Mouse (Mus musculus) G1E (cell line): ENCODE measurements around the gene Bloc1s1. TPM values are rescaled to one million over a fixed set of nuclear protein-coding genes. Genes with fewer than 3 reads are reported as not detected.

Experiments
- ATAC-seq: 2 replicates; pipeline ENCODE4 v1.8.0; 2016; ENCODE audit warnings: mild to moderate bottlenecking; ENCODE audit not compliant: insufficient number of reproducible peaks, poor library complexity, low FRiP score, severe bottlenecking; ENCODE audit errors: extremely low read depth
- DNase-seq: peaks from one replicate; pipeline ENCODE4 v3.0.0; 2012; ENCODE audit warnings: low spot score
- H3K27me3 ChIP-seq: 2 replicates; pipeline ENCODE4 v1.6.1; 2012; ENCODE audit warnings: mild to moderate bottlenecking, low read length, inconsistent platforms; ENCODE audit not compliant: insufficient read depth
- H3K36me3 ChIP-seq: replicated peaks from 2 replicates; pipeline ENCODE3; 2012; ENCODE audit warnings: mild to moderate bottlenecking, inconsistent platforms
- H3K4me1 ChIP-seq: 2 replicates; pipeline ENCODE4 v1.6.1; 2012; ENCODE audit warnings: low read depth, low read length, inconsistent platforms, mixed read lengths; ENCODE audit not compliant: insufficient read depth
- H3K4me3 ChIP-seq: 2 replicates; pipeline ENCODE4 v1.5.1; 2012; ENCODE audit warnings: low read depth, mild to moderate bottlenecking, inconsistent platforms, low read length, moderate library complexity, mixed read lengths
- H3K9me3 ChIP-seq: replicated peaks from 2 replicates; pipeline ENCODE4 v1.6.1; 2012; ENCODE audit warnings: inconsistent platforms
- CTCF ChIP-seq: IDR thresholded peaks from 2 replicates; pipeline ENCODE4 v1.5.1; 2012; ENCODE audit warnings: low read depth, low read length, inconsistent platforms, mixed read lengths
- GATA1 ChIP-seq: IDR thresholded peaks from 2 replicates; pipeline ENCODE4 v1.6.1; 2012; ENCODE audit warnings: borderline replicate concordance, low read length, inconsistent platforms, mixed read lengths
- GATA2 ChIP-seq: IDR thresholded peaks from 2 replicates; pipeline ENCODE4 v1.6.1; 2012; ENCODE audit warnings: low read depth, low read length, inconsistent platforms, borderline replicate concordance
- POLR2AphosphoS5 ChIP-seq: IDR thresholded peaks from 2 replicates; pipeline ENCODE4 v1.6.1; 2012; ENCODE audit warnings: low read depth, low read length, inconsistent platforms; ENCODE audit not compliant: insufficient replicate concordance
- TAL1 ChIP-seq: conservative IDR thresholded peaks from 2 replicates; pipeline ENCODE4 v1.6.1; 2012; ENCODE audit warnings: low read depth, low read length, inconsistent platforms, mixed read lengths
- polyA plus RNA-seq: library from polyadenylated mRNA; stranded (reverse); fragments of >175 nt; gene quantifications from 2 replicates; pipeline ENCODE4 v1.2.3, GENCODE M21; 2012
- total RNA-seq, 2 experiments: library from RNA; stranded (forward) in 1 of 2; stranded (reverse) in 1 of 2; fragments of 200-1000 nt in 1 of 2; fragments of >200 nt in 1 of 2; fragmentation: Nextera tagmentation in 1 of 2; gene quantifications; 2 replicates each; pipeline ENCODE4 v1.2.3; 2014 to 2017

The Bloc1s1 gene
- total and polyA plus RNA-seq, 3 experiments = 46.7 to 121 (median 116) TPM

DNA sequence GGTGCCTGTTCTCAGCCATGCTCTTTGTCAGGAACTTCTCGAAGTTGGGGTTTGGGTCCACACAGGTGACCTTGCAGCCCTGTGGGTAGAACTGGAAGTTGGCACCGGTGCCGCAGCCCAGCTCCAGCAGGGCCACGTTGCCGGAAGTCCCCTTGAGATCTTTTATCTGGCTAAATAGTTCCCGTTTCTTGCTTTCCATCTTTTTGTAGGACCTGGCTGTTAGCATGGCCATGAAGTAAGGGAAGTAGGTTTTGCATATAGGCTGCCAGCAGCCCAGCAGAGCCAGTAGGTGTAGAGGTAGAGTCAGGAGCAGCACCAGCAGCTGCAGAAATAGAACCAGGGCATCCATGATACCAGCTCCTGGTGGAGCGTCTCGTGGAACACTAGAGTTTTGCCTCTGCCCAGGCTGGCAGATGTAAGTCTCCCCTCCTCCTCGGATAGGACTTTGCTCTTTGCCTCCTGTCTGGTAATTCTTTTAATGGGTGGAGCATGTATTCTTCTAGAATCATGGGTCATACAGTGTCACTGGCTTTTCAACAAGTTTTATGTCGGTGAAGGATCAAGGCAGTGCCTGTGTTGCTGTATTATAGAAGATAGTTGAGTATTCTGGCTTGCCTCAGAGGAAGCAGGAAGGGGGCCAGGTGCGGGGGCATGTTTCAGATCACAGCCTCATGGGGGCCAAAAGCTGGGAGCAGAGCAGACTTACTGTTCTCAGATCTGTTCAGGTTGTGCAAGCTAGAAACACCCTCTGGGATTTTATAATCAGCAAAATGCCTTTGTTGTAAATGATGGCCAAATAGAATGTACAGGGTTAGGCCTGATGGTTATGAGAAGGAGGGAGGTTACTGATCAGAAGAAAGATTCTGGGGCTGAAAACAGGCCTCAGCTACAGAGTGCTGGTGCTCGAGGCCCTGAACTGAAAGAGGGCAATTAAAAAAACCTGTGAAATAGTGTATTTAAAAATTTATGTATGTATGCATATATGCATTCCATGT lies 37.1 kb upstream of the Bloc1s1 start, which contains the start of gene Mettl7b:
TSS of gene Mettl7b (minus strand) at position 399 of the 995 bp plus-strand sequence.
- DNase-seq (no peak), ATAC-seq (no peak; the same call in 1 of the 2 replicates)
- peaks cover 17% of the 10 kb centered on the region for H3K27me3 ChIP-seq
- no peak for TF ChIP-seq CTCF
- no peak for TF ChIP-seq TAL1
- no peak for TF ChIP-seq POLR2AphosphoS5
- no peak for TF ChIP-seq GATA2
- TF ChIP-seq GATA1 = no peak
- no peaks in the 10 kb centered on the region for H3K9me3 ChIP-seq
- no peaks in the 10 kb centered on the region for H3K36me3 ChIP-seq
- no peaks in the 10 kb centered on the region for H3K4me1 ChIP-seq
- H3K4me3 ChIP-seq = no peak within 1 kb of the TSS

DNA sequence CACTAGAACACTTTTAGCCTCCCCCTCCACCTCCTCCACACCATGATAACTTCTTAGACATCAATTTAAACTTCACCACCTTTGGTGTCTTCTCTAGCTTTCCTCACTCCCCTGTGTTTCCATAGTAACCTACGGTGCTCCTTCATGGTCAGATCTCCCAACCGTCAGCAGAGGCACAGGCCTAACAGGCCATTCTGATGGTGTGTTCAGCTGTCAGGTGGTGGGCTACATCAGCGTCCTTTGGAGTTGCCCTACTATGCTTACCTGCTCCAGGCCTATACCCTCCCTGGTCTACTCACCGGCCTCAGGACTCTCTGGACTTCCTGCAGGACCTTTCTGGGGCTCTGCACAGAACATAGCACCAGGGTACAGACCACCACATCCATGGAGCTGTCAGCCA lies 36.3 kb upstream of the Bloc1s1 start:
- Histone ChIP-seq H3K9me3 (no peaks in the 10 kb centered on the region), H3K4me3 (no peak overlapping the region), H3K4me1 (no peaks in the 10 kb centered on the region), H3K36me3 (no peaks in the 10 kb centered on the region), H3K27me3 (peaks cover 19% of the 10 kb centered on the region)
- TF ChIP-seq CTCF = no peak
- DNase-seq = no peak
- no peak for ATAC-seq

DNA sequence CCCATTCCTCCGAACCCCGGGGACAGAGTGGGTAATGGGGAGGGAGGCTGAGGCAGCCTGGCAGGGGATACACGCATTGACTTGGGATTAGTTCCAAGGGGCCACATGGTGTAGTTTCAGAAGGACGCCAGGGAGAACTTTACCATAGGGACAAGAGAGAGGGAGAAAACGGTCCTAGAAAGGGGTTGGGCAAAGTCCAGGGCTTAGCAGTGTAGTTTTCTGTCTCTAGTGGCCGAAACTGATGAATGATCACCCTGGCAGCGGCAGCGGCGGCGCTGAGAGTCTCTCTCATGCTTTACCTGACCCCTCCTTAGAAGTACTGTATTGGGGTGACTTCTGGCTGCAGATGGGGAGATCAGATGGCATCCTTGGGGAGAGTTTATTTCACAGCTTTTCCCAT lies 34.5 kb upstream of the Bloc1s1 start:
- Histone ChIP-seq H3K4me3 (no peak overlapping the region), H3K36me3 (no peaks in the 10 kb centered on the region), H3K4me1 (no peaks in the 10 kb centered on the region), H3K9me3 (no peaks in the 10 kb centered on the region), H3K27me3 (peaks cover 25% of the 10 kb centered on the region)
- TF ChIP-seq POLR2AphosphoS5 (no peak), TAL1 (no peak), GATA2 (no peak), CTCF (no peak), GATA1 (no peak)
- no peak for ATAC-seq
- no peak for DNase-seq

DNA sequence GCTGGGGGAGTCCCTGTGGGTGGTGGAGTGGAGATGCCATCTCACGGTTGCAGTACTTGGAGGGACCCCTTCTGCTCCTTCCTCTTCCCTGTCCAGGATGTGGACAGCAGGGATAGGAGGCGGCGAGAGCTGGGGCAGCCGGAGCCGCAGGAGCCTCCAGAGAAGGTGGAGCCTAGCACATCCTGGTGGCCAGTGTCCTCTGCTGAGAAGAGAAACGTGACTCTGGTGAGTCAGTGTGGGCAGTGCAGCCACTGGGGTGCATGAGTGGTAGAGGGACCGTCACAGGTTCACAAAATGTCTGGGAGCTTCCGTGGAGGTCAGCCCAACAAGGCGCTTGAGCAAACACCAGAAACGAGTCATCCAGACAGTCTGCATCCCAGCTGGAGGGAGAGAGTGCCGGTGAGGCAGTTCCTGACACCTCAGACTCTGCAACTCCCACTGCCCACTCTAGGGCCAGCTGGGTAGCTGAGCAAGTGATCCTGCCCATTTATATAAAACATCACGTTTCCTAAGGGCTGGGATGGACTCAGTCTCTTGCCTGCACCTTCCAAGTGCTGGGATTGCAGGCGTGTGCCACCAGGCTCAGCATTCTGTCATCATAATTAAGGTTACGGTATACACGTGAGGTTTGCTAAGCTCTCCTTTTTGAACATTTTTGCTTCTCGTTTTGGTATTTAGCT lies 26.5 kb upstream of the Bloc1s1 start:
- DNase-seq (no peak), ATAC-seq (no peak)
- Histone ChIP-seq H3K4me1 (no peaks in the 10 kb centered on the region), H3K9me3 (no peaks in the 10 kb centered on the region), H3K36me3 (no peaks in the 10 kb centered on the region), H3K4me3 (no peak overlapping the region), H3K27me3 (peaks cover 11% of the 10 kb centered on the region)
- TF ChIP-seq CTCF (no peak), GATA1 (no peak)

DNA sequence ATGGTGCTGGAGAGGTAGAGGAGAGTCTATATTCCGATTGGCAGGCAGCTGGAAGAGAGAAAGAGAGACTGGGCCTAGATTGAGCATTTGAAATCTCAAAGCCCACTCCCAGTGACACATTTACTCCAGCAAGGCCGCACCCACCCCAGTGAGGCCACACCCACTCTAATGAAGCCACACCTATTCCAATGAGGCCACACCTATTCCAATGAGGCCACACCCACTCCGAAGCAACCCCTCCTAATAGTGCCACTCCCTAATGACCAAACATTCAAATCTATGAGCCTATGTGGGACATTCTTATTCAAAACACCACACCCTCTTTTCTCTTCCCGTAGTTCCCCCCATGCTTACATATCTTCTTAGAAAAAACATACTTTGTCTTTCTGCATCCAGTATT lies 23.7 kb upstream of the Bloc1s1 start:
- H3K4me1 ChIP-seq = no peaks in the 10 kb centered on the region
- no peak for ATAC-seq
- peaks cover 3% of the 10 kb centered on the region for H3K27me3 ChIP-seq
- H3K36me3 ChIP-seq = no peaks in the 10 kb centered on the region
- DNase-seq = no peak
- no peaks in the 10 kb centered on the region for H3K9me3 ChIP-seq
- TF ChIP-seq GATA2 (no peak), POLR2AphosphoS5 (no peak), CTCF (no peak), GATA1 (no peak), TAL1 (no peak)
- H3K4me3 ChIP-seq = no peak overlapping the region

DNA sequence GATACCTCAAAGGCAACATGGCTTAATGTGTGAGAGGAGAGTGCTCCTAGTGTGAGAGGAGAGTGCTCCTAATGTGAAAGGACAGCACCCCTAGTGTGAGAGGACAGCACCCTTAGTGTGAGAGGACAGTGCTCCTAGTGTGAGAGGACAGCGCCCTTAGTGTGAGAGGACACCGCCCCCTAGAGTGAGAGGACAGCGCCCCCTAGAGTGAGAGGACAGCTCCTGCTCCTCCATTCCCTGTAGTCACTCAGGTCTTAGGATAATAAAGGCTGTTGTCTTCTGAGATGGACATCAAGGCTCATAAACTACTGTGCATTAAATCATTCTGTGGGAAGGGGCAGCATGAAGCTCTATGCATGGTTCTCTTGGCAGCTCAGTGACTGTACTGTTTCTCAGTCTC lies 21.8 kb upstream of the Bloc1s1 start:
- ATAC-seq (no peak), DNase-seq (no peak)
- H3K4me1 ChIP-seq = no peaks in the 10 kb centered on the region
- H3K27me3 ChIP-seq = peaks cover 10% of the 10 kb centered on the region
- no peaks in the 10 kb centered on the region for H3K9me3 ChIP-seq
- no peaks in the 10 kb centered on the region for H3K36me3 ChIP-seq
- peak; percentile 75 for TF ChIP-seq CTCF
- no peak for TF ChIP-seq POLR2AphosphoS5
- H3K4me3 ChIP-seq = no peak overlapping the region
